Mouse (Mus musculus): ENCODE measurements around the gene Trak1. TPM values are rescaled to one million over a fixed set of nuclear protein-coding genes. Genes with fewer than 3 reads are reported as not detected.
A peak's percentile ranks its signal among the peaks of the same experiment; 100 is the strongest.

Gene Trak1
- polyA plus RNA-seq, 1 experiment from 2014 or later, result 8.8 TPM

- DNase-seq (ENCODE audit: low spot score) (no peak), ATAC-seq (replicated peaks; ENCODE audit: insufficient number of reproducible peaks, low FRiP score, low TSS enrichment, low read depth) (no peak)
- peaks cover 3% of the 10 kb centered on the region for H3K4me1 ChIP-seq (ENCODE audit: control insufficient read depth, insufficient read depth, low read length)
- no peak overlapping the region for H3K27ac ChIP-seq (replicated peaks; ENCODE audit: low read depth, low read length)
- no peak overlapping the region for H3K4me2 ChIP-seq (ENCODE audit: low read depth, low read length)
- no peaks in the 10 kb centered on the region for H3K36me3 ChIP-seq (replicated peaks; ENCODE audit: control insufficient read depth, insufficient read depth, low read depth, low read length)
- H3K27me3 ChIP-seq (ENCODE audit: control insufficient read depth, insufficient read depth, low read length), result no peaks in the 10 kb centered on the region
- no peaks in the 10 kb centered on the region for H3K9me3 ChIP-seq (replicated peaks; ENCODE audit: control insufficient read depth, low read length)
- no peak overlapping the region for H3K4me3 ChIP-seq (ENCODE audit: low read depth, low read length)
- 89% methylated on average over 5 of the region's 5 CpGs for WGBS
- no peak overlapping the region for H3K9ac ChIP-seq (replicated peaks; ENCODE audit: low read length)
Measured at GRCm38 (mm10) chr9:121330065-121330464, 32.8 kb downstream of the Trak1 start.

GRCm38 (mm10) chr9:121331438-121331837 lies 34.1 kb downstream of the Trak1 start:
- DNase-seq (ENCODE audit: low spot score) (no peak), ATAC-seq (replicated peaks; ENCODE audit: insufficient number of reproducible peaks, low FRiP score, low TSS enrichment, low read depth) (no peak)
- H3K4me3 ChIP-seq (ENCODE audit: low read depth, low read length), result no peak overlapping the region
- peak overlapping the region; percentile 72 for H3K27ac ChIP-seq (replicated peaks; ENCODE audit: low read depth, low read length)
- H3K4me2 ChIP-seq (ENCODE audit: low read depth, low read length), result no peak overlapping the region
- WGBS, result 27% methylated on average over 5 of the region's 5 CpGs
- no peak overlapping the region for H3K9ac ChIP-seq (replicated peaks; ENCODE audit: low read length)
- no peaks in the 10 kb centered on the region for H3K36me3 ChIP-seq (replicated peaks; ENCODE audit: control insufficient read depth, insufficient read depth, low read depth, low read length)
- peaks cover 11% of the 10 kb centered on the region for H3K4me1 ChIP-seq (ENCODE audit: control insufficient read depth, insufficient read depth, low read length)
- no peaks in the 10 kb centered on the region for H3K9me3 ChIP-seq (replicated peaks; ENCODE audit: control insufficient read depth, low read length)
- H3K27me3 ChIP-seq (ENCODE audit: control insufficient read depth, insufficient read depth, low read length), result no peaks in the 10 kb centered on the region

- no peak overlapping the region for H3K4me2 ChIP-seq (ENCODE audit: low read depth, low read length)
- H3K9ac ChIP-seq (replicated peaks; ENCODE audit: low read length), result no peak overlapping the region
- 0% methylated on average over 8 of the region's 8 CpGs for WGBS
- no peaks in the 10 kb centered on the region for H3K9me3 ChIP-seq (replicated peaks; ENCODE audit: control insufficient read depth, low read length)
- peak overlapping the region; percentile 72 for H3K27ac ChIP-seq (replicated peaks; ENCODE audit: low read depth, low read length)
- H3K27me3 ChIP-seq (ENCODE audit: control insufficient read depth, insufficient read depth, low read length), result no peaks in the 10 kb centered on the region
- ATAC-seq (replicated peaks; ENCODE audit: insufficient number of reproducible peaks, low FRiP score, low TSS enrichment, low read depth) (peak; percentile 77), DNase-seq (ENCODE audit: low spot score) (peak; percentile 88)
- no peak overlapping the region for H3K4me3 ChIP-seq (ENCODE audit: low read depth, low read length)
- H3K4me1 ChIP-seq (ENCODE audit: control insufficient read depth, insufficient read depth, low read length), result peaks cover 11% of the 10 kb centered on the region
- no peaks in the 10 kb centered on the region for H3K36me3 ChIP-seq (replicated peaks; ENCODE audit: control insufficient read depth, insufficient read depth, low read depth, low read length)
Measured at GRCm38 (mm10) chr9:121331878-121332630, 34.8 kb downstream of the Trak1 start.

GRCm38 (mm10) chr9:121333559-121333958 lies 36.3 kb downstream of the Trak1 start:
- peaks cover 11% of the 10 kb centered on the region for H3K4me1 ChIP-seq (ENCODE audit: control insufficient read depth, insufficient read depth, low read length)
- no peaks in the 10 kb centered on the region for H3K9me3 ChIP-seq (replicated peaks; ENCODE audit: control insufficient read depth, low read length)
- WGBS, result 85% methylated on average over 5 of the region's 5 CpGs
- no peak overlapping the region for H3K4me3 ChIP-seq (ENCODE audit: low read depth, low read length)
- ATAC-seq (replicated peaks; ENCODE audit: insufficient number of reproducible peaks, low FRiP score, low TSS enrichment, low read depth), result no peak
- H3K36me3 ChIP-seq (replicated peaks; ENCODE audit: control insufficient read depth, insufficient read depth, low read depth, low read length), result no peaks in the 10 kb centered on the region
- H3K4me2 ChIP-seq (ENCODE audit: low read depth, low read length), result no peak overlapping the region
- H3K27ac ChIP-seq (replicated peaks; ENCODE audit: low read depth, low read length), result no peak overlapping the region
- H3K27me3 ChIP-seq (ENCODE audit: control insufficient read depth, insufficient read depth, low read length), result no peaks in the 10 kb centered on the region
- DNase-seq (ENCODE audit: low spot score), result no peak
- no peak overlapping the region for H3K9ac ChIP-seq (replicated peaks; ENCODE audit: low read length)

- Histone ChIP-seq H3K27me3 (ENCODE audit: control insufficient read depth, insufficient read depth, low read length) (no peaks in the 10 kb centered on the region), H3K9me3 (replicated peaks; ENCODE audit: control insufficient read depth, low read length) (no peaks in the 10 kb centered on the region), H3K4me3 (ENCODE audit: low read depth, low read length) (no peak overlapping the region), H3K9ac (replicated peaks; ENCODE audit: low read length) (no peak overlapping the region), H3K36me3 (replicated peaks; ENCODE audit: control insufficient read depth, insufficient read depth, low read depth, low read length) (no peaks in the 10 kb centered on the region), H3K4me2 (ENCODE audit: low read depth, low read length) (no peak overlapping the region), H3K27ac (replicated peaks; ENCODE audit: low read depth, low read length) (no peak overlapping the region; the same call in 1 of the 2 replicates), H3K4me1 (ENCODE audit: control insufficient read depth, insufficient read depth, low read length) (peaks cover 11% of the 10 kb centered on the region)
- DNase-seq (ENCODE audit: low spot score), result no peak
- no peak for ATAC-seq (replicated peaks; ENCODE audit: insufficient number of reproducible peaks, low FRiP score, low TSS enrichment, low read depth)
- WGBS, result 55% methylated on average over 8 of the region's 8 CpGs
Measured at GRCm38 (mm10) chr9:121334311-121334851, 37.1 kb downstream of the Trak1 start.

GRCm38 (mm10) chr9:121335568-121335967 lies 38.3 kb downstream of the Trak1 start:
- 43% methylated on average over 7 of the region's 7 CpGs for WGBS
- DNase-seq (ENCODE audit: low spot score) (no peak), ATAC-seq (replicated peaks; ENCODE audit: insufficient number of reproducible peaks, low FRiP score, low TSS enrichment, low read depth) (no peak)
- Histone ChIP-seq H3K27ac (replicated peaks; ENCODE audit: low read depth, low read length) (no peak overlapping the region), H3K4me2 (ENCODE audit: low read depth, low read length) (no peak overlapping the region), H3K36me3 (replicated peaks; ENCODE audit: control insufficient read depth, insufficient read depth, low read depth, low read length) (no peaks in the 10 kb centered on the region), H3K4me3 (ENCODE audit: low read depth, low read length) (no peak overlapping the region), H3K27me3 (ENCODE audit: control insufficient read depth, insufficient read depth, low read length) (no peaks in the 10 kb centered on the region), H3K9ac (replicated peaks; ENCODE audit: low read length) (no peak overlapping the region), H3K4me1 (ENCODE audit: control insufficient read depth, insufficient read depth, low read length) (peaks cover 11% of the 10 kb centered on the region), H3K9me3 (replicated peaks; ENCODE audit: control insufficient read depth, low read length) (no peaks in the 10 kb centered on the region)

GRCm38 (mm10) chr9:121336324-121336946 lies 39.1 kb downstream of the Trak1 start:
- Histone ChIP-seq H3K27ac (replicated peaks; ENCODE audit: low read depth, low read length) (no peak overlapping the region), H3K4me3 (ENCODE audit: low read depth, low read length) (no peak overlapping the region), H3K36me3 (replicated peaks; ENCODE audit: control insufficient read depth, insufficient read depth, low read depth, low read length) (no peaks in the 10 kb centered on the region), H3K9me3 (replicated peaks; ENCODE audit: control insufficient read depth, low read length) (no peaks in the 10 kb centered on the region), H3K27me3 (ENCODE audit: control insufficient read depth, insufficient read depth, low read length) (no peaks in the 10 kb centered on the region), H3K4me1 (ENCODE audit: control insufficient read depth, insufficient read depth, low read length) (peaks cover 9% of the 10 kb centered on the region), H3K9ac (replicated peaks; ENCODE audit: low read length) (no peak overlapping the region), H3K4me2 (ENCODE audit: low read depth, low read length) (no peak overlapping the region)
- no peak for ATAC-seq (replicated peaks; ENCODE audit: insufficient number of reproducible peaks, low FRiP score, low TSS enrichment, low read depth)
- WGBS, result 89% methylated on average over 15 of the region's 15 CpGs
- DNase-seq (ENCODE audit: low spot score), result no peak

Measured in embryonic facial prominence, embryonic 11.5 days (tissue).